Mouse (Mus musculus) embryonic fibroblast, embryonic 13.5 days (primary cell): Measurements from ENCODE around the gene Elmo3.

Source experiments
- CTCF ChIP-seq: IDR thresholded peaks from 2 replicates; pipeline ENCODE4 v1.5.1; 2011; ENCODE audit warnings: mild to moderate bottlenecking, control low read depth, low read length, moderate library complexity, borderline replicate concordance; ENCODE audit not compliant: insufficient read depth
- POLR2A ChIP-seq: IDR thresholded peaks from 2 replicates; pipeline ENCODE4 v1.6.1; 2011; ENCODE audit warnings: low read depth, mild to moderate bottlenecking, control low read depth, low read length, moderate library complexity

- TF ChIP-seq POLR2A (no peak), CTCF (no peak)
These were observed 26.5 kb upstream of the Elmo3 start for GRCm38 (mm10) chr8:105278911-105279334.
